Mouse (Mus musculus) cerebellum, postnatal 4 days (tissue): ENCODE measurements around the gene Capn3.
A peak's percentile ranks its signal among the peaks of the same experiment; 100 is the strongest.

Experiments used
- DNase-seq, 2 experiments: peaks; one replicate each; pipeline ENCODE4 v3.0.0; 2022; ENCODE audit warnings: low spot score in 2 of 2, mixed read lengths in 1 of 2

Gene Capn3

DNA sequence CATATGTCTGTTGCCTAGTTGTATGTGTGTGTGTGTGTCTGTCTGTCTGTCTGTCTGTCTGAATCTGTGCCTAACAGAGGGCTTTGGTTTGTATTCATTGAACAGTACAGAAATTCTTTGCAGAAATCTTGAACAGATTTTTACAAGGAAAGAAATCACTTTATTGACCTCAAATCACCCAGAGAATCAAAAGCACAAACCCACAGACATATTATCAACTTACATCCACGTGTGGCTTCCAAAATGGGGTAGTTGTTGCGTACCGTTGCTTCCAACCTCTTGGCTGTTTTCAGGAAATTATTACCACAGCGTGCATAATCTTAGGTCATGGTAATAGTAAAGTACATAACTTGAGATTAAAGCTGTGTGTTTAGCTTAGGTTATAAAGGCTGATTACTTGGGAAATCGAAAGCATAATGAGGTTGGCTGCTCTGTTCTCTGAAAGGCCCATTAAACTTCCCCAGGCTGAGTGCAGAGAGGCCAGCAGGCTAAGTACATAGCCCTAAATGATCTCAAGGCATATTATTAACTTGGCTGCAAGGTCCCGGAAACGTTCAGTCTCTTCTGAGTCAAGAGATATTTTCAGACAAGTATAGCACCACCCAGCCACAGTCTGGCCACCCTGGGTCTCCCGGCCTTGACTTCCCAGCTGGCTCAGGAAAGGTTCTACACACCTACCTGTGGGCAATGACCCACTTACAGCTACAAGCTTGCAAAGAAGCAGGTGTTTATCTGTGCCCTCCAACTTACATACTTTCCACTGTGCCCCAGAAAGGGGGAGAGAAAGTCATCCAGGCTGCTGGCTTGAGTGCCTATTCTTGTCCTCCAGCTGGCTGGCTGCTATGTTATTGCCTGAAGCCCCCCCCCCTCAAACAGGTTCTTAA is 26.9 kb downstream of the Capn3 start:
- no peak for DNase-seq

GRCm38 (mm10) chr2:120484241-120484640 is 28.4 kb downstream of the Capn3 start:
- no peak for DNase-seq

DNA sequence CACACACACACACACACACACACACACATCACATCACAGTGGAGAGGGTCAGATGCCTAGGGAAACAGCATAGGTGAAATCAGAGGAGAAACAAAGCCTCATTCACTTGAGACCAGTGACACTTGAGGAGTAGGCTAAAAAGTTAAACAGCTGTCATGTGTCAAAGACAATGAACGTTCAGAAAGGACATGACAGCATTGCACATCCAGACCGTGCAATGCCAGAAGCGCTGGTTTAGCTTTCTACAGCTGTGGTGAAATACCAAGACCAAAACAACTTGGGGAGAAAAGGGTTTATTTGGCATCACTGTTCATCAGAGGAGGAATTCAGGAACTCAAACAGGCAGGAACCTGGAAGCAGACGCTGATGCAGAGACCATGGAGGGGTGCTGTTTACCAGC is 37.4 kb downstream of the Capn3 start:
- DNase-seq = no peak

GRCm38 (mm10) chr2:120496511-120496910 is 40.7 kb downstream of the Capn3 start:
- no peak for DNase-seq

DNA sequence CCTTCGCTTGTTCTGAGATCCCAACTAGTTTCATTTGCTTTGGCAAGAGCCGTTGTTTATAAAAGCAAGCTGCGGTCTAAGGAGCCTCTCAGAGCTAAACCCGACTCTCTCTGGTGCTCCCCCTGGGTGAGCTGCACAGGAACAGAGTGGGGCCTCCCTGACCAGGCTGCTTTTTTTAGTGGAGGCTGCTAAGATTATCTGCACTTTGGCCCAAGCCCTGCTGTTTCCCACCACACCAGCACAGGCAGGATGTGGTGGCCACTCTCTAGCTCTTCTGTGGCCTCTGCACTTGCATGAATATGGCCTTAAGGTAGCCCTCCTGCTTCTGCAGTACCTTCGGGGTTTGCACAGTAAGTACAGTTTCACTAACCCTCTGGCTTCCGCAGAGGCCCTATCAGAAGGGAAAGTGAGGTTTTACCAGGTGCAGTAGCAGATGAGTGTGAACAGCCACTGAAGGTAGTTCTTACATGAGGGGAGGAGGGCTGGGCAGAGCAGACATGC is 44.2 kb downstream of the Capn3 start:
- DNase-seq = no peak

GRCm38 (mm10) chr2:120501136-120501918 is 45.5 kb downstream of the Capn3 start:
- DNase-seq = no peak

DNA sequence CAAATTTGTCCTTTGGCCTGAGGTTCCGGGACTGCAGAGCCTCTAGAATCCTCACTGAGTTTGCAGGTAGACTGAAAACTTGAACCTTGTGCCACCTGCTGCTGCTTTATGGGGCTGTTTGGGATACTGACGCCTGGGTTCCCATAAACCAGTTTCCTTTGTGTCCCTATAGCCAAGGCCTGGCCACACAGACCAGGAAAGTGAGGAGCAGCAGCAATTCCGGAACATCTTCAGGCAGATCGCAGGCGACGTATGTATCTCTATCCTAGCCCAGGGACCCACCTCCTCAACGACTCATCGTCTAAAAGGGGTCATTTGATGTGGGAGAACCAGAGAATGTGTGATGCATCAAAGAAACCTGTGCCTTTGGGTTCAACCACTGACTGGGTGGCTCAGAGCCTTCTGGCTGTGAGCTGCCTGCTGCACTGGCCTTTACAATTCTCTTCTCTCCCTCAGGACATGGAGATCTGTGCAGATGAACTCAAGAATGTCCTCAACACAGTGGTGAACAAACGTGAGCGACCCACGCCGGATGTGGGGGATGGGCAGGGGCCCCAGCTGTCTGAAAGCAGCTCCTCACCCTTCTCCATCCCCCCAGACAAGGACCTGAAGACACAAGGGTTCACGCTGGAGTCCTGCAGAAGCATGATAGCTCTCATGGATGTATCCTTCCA is 46.2 kb downstream of the Capn3 start:
- DNase-seq = no peak

- DNase-seq = peak in 1 of 2 experiments; percentile 11
Observed at GRCm38 (mm10) chr2:120502605-120502990, 46.8 kb downstream of the Capn3 start.

DNA sequence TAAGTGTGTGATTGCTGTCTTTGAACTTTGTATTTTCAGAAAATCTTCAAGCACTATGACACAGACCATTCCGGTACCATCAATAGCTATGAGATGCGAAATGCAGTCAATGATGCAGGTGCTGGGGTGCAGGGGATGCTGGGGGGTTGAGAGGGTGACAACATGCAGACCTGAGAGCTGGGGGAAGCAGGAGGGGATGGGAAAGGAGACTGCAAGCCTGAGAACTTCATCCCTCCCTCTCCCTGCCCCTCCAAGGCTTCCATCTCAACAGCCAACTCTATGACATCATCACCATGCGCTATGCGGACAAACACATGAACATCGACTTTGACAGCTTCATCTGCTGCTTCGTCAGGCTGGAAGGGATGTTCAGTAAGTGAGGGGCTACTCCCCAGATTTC is 47.3 kb downstream of the Capn3 start:
- no peak for DNase-seq

- no peak for DNase-seq
Observed at GRCm38 (mm10) chr2:120503992-120504391, 48.2 kb downstream of the Capn3 start.

DNA sequence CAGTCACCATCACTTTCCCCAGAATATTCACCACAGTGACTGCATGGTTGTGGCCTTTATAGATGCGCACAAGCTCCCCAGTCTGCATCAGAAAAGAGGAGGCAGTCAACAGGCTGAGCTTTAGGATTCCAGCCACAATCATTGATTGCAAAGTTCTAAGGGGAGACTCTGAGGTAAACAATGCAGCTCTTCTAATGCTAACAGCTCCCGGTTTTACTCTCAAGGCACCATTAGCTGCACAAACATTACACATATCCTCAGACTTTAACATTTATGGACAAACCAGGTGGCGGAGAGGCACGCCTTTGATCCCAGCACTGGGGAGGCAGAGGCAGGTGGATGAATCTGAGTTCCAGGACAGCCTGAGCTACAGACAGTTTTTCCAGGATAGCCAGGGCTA is 58.4 kb downstream of the Capn3 start:
- DNase-seq = no peak

DNA sequence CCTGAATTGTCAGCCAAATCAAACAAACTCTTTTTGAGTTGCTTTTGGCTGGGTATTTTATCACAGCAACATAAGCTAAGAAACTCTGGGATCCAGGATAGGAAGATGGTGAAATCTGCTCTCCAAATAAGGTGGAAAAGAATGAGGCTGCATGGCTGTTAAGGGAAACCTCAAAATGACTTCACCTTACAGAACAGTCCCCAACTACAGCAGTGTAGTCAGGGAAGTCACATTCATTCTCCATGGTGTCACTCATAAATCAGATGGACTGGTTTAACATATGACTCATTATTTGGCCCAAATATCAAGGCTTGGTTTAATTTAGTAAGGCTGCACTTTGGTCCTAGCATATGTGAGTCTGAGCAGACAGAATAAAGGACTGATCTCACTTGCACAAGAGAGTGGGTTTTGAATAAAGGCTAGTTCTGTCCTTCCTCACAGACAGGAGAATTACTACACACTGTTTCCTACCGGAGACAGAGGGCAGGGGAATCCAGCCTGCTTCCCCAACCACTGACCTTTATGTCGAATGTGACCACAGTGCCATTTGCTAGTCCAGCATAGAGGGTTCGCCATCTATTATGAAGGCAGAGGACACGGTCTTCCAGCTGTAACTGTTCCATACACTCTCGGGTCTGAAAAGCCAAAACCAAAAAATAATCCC is 62.9 kb downstream of the Capn3 start:
- DNase-seq = no peak

GRCm38 (mm10) chr2:120526771-120527170 is 71.0 kb downstream of the Capn3 start:
- DNase-seq = no peak

DNA sequence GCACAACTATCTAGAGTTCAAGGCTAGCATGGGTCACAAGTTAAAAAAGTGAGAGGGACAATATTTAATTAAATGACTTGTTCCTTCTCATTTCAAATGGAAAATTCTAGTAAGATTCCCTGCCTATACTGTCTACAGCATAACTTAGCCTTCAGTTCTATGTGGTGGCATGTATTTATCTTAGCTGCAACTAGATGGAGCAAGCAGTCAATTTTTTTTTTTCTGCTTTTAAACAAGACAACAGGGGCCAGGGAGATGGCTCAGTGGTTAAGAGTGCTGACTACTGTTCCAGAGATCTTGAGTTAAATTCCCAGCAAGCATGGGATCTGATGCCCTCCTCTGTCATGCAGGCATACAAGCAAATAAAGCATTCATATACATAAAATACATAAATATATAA is 73.7 kb downstream of the Capn3 start:
- DNase-seq = no peak

- DNase-seq = no peak
Observed at GRCm38 (mm10) chr2:120531223-120531622, 75.4 kb downstream of the Capn3 start.

DNA sequence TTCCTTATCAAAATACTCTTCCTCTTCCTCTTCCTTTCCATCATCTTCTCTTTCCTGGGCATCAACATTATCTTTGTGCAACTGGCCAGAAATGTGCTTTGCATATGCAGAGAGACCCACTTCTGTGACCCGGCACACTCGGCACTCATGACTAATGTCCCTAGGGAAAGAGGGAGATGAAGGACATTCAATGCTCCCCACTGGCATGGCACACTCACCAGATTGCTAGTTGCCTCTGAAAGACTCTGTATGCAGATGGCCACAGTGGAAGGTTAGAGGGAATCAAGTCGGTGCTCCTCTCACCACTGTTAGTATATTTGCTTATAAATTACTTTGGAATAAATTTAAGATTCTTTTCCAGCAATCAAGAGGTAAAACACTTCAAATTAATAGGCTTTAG is 83.5 kb downstream of the Capn3 start:
- DNase-seq = no peak

DNA sequence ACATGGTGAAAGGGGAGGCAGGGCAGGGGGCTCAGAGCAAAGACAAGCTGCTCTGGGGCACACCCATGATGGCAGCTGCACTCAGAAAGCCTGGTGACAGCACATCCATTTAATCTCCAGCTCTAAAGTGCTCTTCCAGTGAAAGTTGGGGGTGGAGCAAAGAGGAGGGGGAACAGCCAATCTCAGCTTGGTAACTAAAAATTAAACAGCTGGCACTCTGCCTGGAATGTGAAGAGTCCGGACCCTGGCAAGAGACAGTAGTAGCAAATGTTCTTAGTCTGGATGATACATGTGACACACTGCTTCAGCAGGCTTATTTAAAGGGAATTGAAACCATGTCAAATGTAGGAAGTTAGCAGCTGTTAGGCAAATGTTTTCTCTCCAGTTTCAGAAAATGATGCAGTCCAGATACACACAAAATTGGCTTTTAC is 84.0 kb downstream of the Capn3 start:
- DNase-seq = peak in 1 of 2 experiments; percentile 57

DNA sequence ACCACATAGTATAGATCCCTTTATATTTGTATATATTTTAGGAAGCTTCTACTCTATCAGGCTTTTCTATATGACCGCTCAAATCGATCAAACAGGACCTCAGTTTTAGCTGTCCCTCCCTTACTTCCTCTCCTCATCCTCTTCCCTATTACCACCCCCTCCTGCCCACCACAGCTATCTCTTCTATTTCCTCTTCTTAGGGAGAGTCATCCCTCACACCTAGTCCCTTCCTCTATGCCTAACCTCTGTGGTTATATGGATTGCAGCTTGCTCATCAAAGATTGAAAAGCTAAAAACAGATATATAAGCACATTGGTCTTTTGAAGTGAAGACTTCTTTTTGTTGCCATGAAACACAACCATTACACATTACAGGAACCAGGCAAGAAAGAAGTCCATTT is 88.9 kb downstream of the Capn3 start:
- no peak for DNase-seq
